Mouse (Mus musculus): ENCODE measurements around the gene Psme3. TPM values are rescaled to one million over a fixed set of nuclear protein-coding genes. Genes with fewer than 3 reads are reported as not detected.

Psme3 gene
- polyA plus RNA-seq, 1 experiment from 2014 or later, result 144 TPM

DNA sequence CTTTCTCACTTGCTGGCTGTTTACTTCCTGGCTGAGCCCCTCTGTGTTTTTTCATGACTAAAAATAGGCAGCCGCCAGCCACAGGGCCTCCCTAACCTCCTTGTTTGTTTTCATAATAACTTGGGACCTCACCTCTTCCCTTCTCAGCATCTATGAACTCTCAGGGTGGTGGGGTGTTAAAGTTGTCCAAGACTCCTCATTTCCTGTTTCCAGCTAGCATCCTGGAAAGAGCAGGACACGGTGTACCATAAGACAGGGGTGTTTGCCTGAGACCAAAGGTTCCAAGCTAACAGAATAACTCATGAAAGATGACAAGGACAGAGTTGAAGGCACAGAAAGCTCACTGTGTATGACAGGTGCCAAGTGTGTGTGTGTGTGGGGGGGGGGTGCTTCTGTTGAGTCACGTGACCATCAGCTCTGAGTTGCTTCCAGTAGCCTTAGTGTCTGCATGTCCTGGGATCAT lies 44.7 kb downstream of the Psme3 start:
- Histone ChIP-seq H3K27me3 (no peaks in the 10 kb centered on the region), H3K9me3 (no peaks in the 10 kb centered on the region), H3K4me2 (replicated peaks) (no peak overlapping the region), H3K27ac (no peak overlapping the region), H3K4me1 (no peaks in the 10 kb centered on the region), H3K36me3 (no peaks in the 10 kb centered on the region), H3K9ac (no peak overlapping the region), H3K4me3 (no peak overlapping the region)
- no peak for ATAC-seq (ENCODE audit: low FRiP score, low read depth)
- 54% methylated on average over 3 of the region's 3 CpGs for WGBS

DNA sequence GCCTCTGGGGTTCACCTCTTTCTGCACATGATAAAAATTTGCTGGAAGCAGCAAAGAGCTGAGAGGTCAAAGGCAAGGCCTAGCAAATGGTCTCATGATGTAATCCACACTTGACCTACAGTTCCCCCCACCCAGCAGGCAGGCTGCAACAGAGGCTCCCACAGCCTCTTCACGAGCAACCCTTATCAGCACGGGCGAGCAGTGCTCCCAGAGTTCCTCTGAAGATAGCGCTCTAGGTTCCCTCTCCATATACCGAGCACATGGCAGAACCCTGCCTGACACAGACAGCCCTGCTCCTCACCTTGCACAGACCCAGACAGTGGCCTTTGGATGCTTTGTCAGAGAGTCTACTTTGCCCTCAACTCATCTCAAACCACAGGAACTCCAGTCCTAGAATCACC lies 48.5 kb downstream of the Psme3 start:
- Histone ChIP-seq H3K4me1 (no peaks in the 10 kb centered on the region), H3K9ac (no peak overlapping the region), H3K4me3 (no peak overlapping the region), H3K9me3 (no peaks in the 10 kb centered on the region), H3K4me2 (replicated peaks) (no peak overlapping the region), H3K27ac (no peak overlapping the region), H3K36me3 (no peaks in the 10 kb centered on the region), H3K27me3 (no peaks in the 10 kb centered on the region)
- ATAC-seq (ENCODE audit: low FRiP score, low read depth), result no peak
- WGBS, result 70% methylated on average over 5 of the region's 5 CpGs

DNA sequence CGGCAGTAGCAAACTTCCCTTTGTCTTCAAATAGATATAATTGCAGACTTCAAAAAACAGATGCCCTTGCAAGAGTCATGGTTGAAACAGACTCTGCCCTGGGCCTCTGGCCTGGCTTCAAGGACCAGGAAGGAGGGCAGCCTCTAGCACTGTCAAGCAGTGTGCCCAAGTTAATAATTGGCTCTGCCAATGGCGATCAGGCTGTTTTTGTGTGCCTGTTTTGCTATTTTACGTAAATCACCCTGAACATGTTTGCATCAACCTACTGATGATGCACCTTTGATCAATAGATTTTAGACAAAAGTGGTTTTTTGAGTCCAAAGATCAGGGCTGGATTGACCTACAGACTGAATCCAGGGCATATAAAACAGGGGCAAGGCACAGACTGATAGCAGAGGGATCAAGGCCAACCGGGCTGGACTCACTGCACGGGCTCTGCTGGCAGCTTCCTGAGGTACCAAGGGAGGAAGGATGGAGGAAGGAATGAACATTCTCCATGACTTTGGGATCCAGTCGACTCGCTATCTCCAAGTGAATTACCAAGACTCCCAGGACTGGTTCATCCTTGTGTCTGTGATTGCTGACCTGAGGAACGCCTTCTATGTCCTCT lies 51.4 kb downstream of the Psme3 start, which contains the start of gene G6pc:
TSS of gene G6pc (plus strand) at position 236 of the 610 bp plus-strand sequence.
- whole genome bisulfite sequencing, result 90% methylated on average over 8 of the region's 8 CpGs
- Histone ChIP-seq H3K4me1 (no peaks in the 10 kb centered on the region), H3K27me3 (no peaks in the 10 kb centered on the region), H3K4me2 (replicated peaks) (no peak within 1 kb of the TSS), H3K9ac (no peak within 1 kb of the TSS), H3K4me3 (no peak within 1 kb of the TSS), H3K9me3 (no peaks in the 10 kb centered on the region), H3K36me3 (no peaks in the 10 kb centered on the region), H3K27ac (no peak within 1 kb of the TSS)
- ATAC-seq (ENCODE audit: low FRiP score, low read depth), result no peak

DNA sequence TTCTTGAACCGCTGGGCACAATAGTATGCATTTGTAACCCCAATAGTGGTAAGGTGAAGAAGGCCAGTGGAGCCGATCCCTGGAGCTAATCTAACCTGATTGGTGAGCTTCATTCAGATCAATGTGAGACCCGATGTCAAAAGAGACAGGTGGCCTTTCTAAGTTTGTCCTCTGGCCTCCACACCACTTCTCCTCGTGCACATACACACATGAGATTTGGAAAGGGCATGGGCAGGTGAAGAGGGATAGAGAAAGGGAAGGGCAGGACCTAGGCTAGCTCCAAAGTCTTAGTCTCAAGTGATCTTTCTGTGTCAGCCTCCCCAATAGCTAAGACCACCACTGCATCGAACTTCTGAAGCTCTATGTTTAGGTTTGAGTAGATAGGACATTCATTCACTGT lies 54.1 kb downstream of the Psme3 start:
- H3K27ac ChIP-seq, result no peak overlapping the region
- no peaks in the 10 kb centered on the region for H3K36me3 ChIP-seq
- 75% methylated on average over 5 of the region's 5 CpGs for WGBS
- no peak overlapping the region for H3K4me2 ChIP-seq (replicated peaks)
- ATAC-seq (ENCODE audit: low FRiP score, low read depth), result no peak
- H3K9ac ChIP-seq, result no peak overlapping the region
- H3K9me3 ChIP-seq, result no peaks in the 10 kb centered on the region
- no peaks in the 10 kb centered on the region for H3K4me1 ChIP-seq
- no peaks in the 10 kb centered on the region for H3K27me3 ChIP-seq
- no peak overlapping the region for H3K4me3 ChIP-seq

Small RNA genes within 50 kb of the gene (microRNA-seq; reads per million reads assigned to microRNA genes)
- not detected for gene Gm25593

Other genes with a start within 250 kb of the Psme3 start
- 9.4 and 9.8 TPM in 2 replicates for gene Naglu, start 246.2 kb upstream of the Psme3 start, polyA plus RNA-seq (2015; fragmentation: Nextera tagmentation; extraction: Ambion mirVana)
- 0.28 TPM in 1 of 2 replicates, not detected in the other for gene Hsd17b1, start 237.8 kb upstream of the Psme3 start, polyA plus RNA-seq (2015; fragmentation: Nextera tagmentation; extraction: Ambion mirVana)
- gene Coasy, start 233.6 kb upstream of the Psme3 start, polyA plus RNA-seq (2015; fragmentation: Nextera tagmentation; extraction: Ambion mirVana), result 38.1 and 41.6 TPM in 2 replicates
- gene Mlx, start 228.9 kb upstream of the Psme3 start, polyA plus RNA-seq (2015; fragmentation: Nextera tagmentation; extraction: Ambion mirVana), result 44.1 and 50.5 TPM in 2 replicates
- gene Psmc3ip, start 220.8 kb upstream of the Psme3 start, polyA plus RNA-seq (2015; fragmentation: Nextera tagmentation; extraction: Ambion mirVana), result 43.0 and 44.5 TPM in 2 replicates
- 18.7 and 20.3 TPM in 2 replicates for gene Retreg3, start 196.3 kb upstream of the Psme3 start, polyA plus RNA-seq (2015; fragmentation: Nextera tagmentation; extraction: Ambion mirVana)
- gene Tubg1, start 196.3 kb upstream of the Psme3 start, polyA plus RNA-seq (2015; fragmentation: Nextera tagmentation; extraction: Ambion mirVana), result 70.5 and 71.1 TPM in 2 replicates
- 7.3 and 7.4 TPM in 2 replicates for gene Tubg2, start 160.3 kb upstream of the Psme3 start, polyA plus RNA-seq (2015; fragmentation: Nextera tagmentation; extraction: Ambion mirVana)
- gene Cntnap1, start 145.7 kb upstream of the Psme3 start, polyA plus RNA-seq (2015; fragmentation: Nextera tagmentation; extraction: Ambion mirVana), result 0.27 and 0.46 TPM in 2 replicates
- 6.6 and 7.3 TPM in 2 replicates for gene Plekhh3, start 144.9 kb upstream of the Psme3 start, polyA plus RNA-seq (2015; fragmentation: Nextera tagmentation; extraction: Ambion mirVana)
- gene Ccr10, start 140.8 kb upstream of the Psme3 start, polyA plus RNA-seq (2015; fragmentation: Nextera tagmentation; extraction: Ambion mirVana), result 0.10 TPM in 1 of 2 replicates, not detected in the other
- gene Ezh1, start 89.8 kb upstream of the Psme3 start, polyA plus RNA-seq (2015; fragmentation: Nextera tagmentation; extraction: Ambion mirVana), result 14.6 and 17.5 TPM in 2 replicates
- 72.9 and 74.7 TPM in 2 replicates for gene Ramp2, start 70.2 kb upstream of the Psme3 start, polyA plus RNA-seq (2015; fragmentation: Nextera tagmentation; extraction: Ambion mirVana)
- gene Vps25, start 62.5 kb upstream of the Psme3 start, polyA plus RNA-seq (2015; fragmentation: Nextera tagmentation; extraction: Ambion mirVana), result 104 and 109 TPM in 2 replicates
- 8.5 and 10.2 TPM in 2 replicates for gene Wnk4, start 55.6 kb upstream of the Psme3 start, polyA plus RNA-seq (2015; fragmentation: Nextera tagmentation; extraction: Ambion mirVana)
- 1.7 and 1.9 TPM in 2 replicates for gene Cntd1, start 37.2 kb upstream of the Psme3 start, polyA plus RNA-seq (2015; fragmentation: Nextera tagmentation; extraction: Ambion mirVana)
- gene Coa3, start 37.1 kb upstream of the Psme3 start, polyA plus RNA-seq (2015; fragmentation: Nextera tagmentation; extraction: Ambion mirVana), result 172 and 175 TPM in 2 replicates
- gene Becn1, start 13.9 kb upstream of the Psme3 start, polyA plus RNA-seq (2015; fragmentation: Nextera tagmentation; extraction: Ambion mirVana), result 124 and 127 TPM in 2 replicates
- 1.4 TPM in 2 replicates for gene Aoc2, start 8.8 kb downstream of the Psme3 start, polyA plus RNA-seq (2015; fragmentation: Nextera tagmentation; extraction: Ambion mirVana)
- 0.20 and 0.31 TPM in 2 replicates for gene Aoc3, start 14.4 kb downstream of the Psme3 start, polyA plus RNA-seq (2015; fragmentation: Nextera tagmentation; extraction: Ambion mirVana)
- not detected in 2 replicates for gene G6pc, start 51.3 kb downstream of the Psme3 start, polyA plus RNA-seq (2015; fragmentation: Nextera tagmentation; extraction: Ambion mirVana)
- 79.5 and 84.5 TPM in 2 replicates for gene Aarsd1, start 101.4 kb downstream of the Psme3 start, polyA plus RNA-seq (2015; fragmentation: Nextera tagmentation; extraction: Ambion mirVana)
- 11.5 and 12.6 TPM in 2 replicates for gene Gm27029, start 108.6 kb downstream of the Psme3 start, polyA plus RNA-seq (2015; fragmentation: Nextera tagmentation; extraction: Ambion mirVana)
- gene Rundc1, start 108.9 kb downstream of the Psme3 start, polyA plus RNA-seq (2015; fragmentation: Nextera tagmentation; extraction: Ambion mirVana), result 19.3 and 21.3 TPM in 2 replicates
- gene Ptges3l, start 109.1 kb downstream of the Psme3 start, polyA plus RNA-seq (2015; fragmentation: Nextera tagmentation; extraction: Ambion mirVana), result 15.3 and 15.7 TPM in 2 replicates
- gene Rpl27, start 126.1 kb downstream of the Psme3 start, polyA plus RNA-seq (2015; fragmentation: Nextera tagmentation; extraction: Ambion mirVana), result 328 and 347 TPM in 2 replicates
- gene Ifi35, start 132.2 kb downstream of the Psme3 start, polyA plus RNA-seq (2015; fragmentation: Nextera tagmentation; extraction: Ambion mirVana), result 8.3 and 9.5 TPM in 2 replicates
- gene Rnd2, start 148.8 kb downstream of the Psme3 start, polyA plus RNA-seq (2015; fragmentation: Nextera tagmentation; extraction: Ambion mirVana), result 10.0 and 12.0 TPM in 2 replicates
- gene Vat1, start 150.0 kb downstream of the Psme3 start, polyA plus RNA-seq (2015; fragmentation: Nextera tagmentation; extraction: Ambion mirVana), result 35.7 and 39.7 TPM in 2 replicates
- gene Brca1, start 235.7 kb downstream of the Psme3 start, polyA plus RNA-seq (2015; fragmentation: Nextera tagmentation; extraction: Ambion mirVana), result 12.1 and 13.6 TPM in 2 replicates
- gene Nbr1, start 235.9 kb downstream of the Psme3 start, polyA plus RNA-seq (2015; fragmentation: Nextera tagmentation; extraction: Ambion mirVana), result 70.9 and 78.1 TPM in 2 replicates

All from limb, embryonic 13.5 days (tissue).